Mouse (Mus musculus) hindbrain, embryonic 14.5 days (tissue): Measurements from ENCODE around the gene Plcl2. TPM values are rescaled to one million over a fixed set of nuclear protein-coding genes. Genes with fewer than 3 reads are reported as not detected.

Experiments used
- ATAC-seq: fragments of 200-750 bp; cut with Nextera tagmentation; 2 replicates; pipeline ENCODE4 v1.8.0; 2017; ENCODE audit warnings: moderate number of reproducible peaks, mild to moderate bottlenecking, moderate TSS enrichment, moderate library complexity; ENCODE audit not compliant: low FRiP score
- DNase-seq: peaks from one replicate; pipeline ENCODE4 v3.0.0-alpha.2; 2015; ENCODE audit warnings: low spot score
- H3K27ac ChIP-seq: fragments of 300-500 bp; sonication (generic); 2 replicates; pipeline ENCODE4 v1.5.1; 2014; ENCODE audit warnings: mild to moderate bottlenecking, moderate library complexity
- H3K27me3 ChIP-seq: fragments of 300-500 bp; sonication (generic); 2 replicates; pipeline ENCODE4 v1.6.1; 2014; ENCODE audit warnings: mild to moderate bottlenecking, low read length, mixed read lengths; ENCODE audit not compliant: control insufficient read depth, insufficient read depth
- H3K36me3 ChIP-seq: fragments of 300-500 bp; sonication (generic); replicated peaks from 2 replicates; pipeline ENCODE4 v1.6.1; 2014; ENCODE audit not compliant: control insufficient read depth, insufficient read depth
- H3K4me1 ChIP-seq: fragments of 300-500 bp; sonication (generic); replicated peaks from 2 replicates; pipeline ENCODE4 v1.6.1; 2014; ENCODE audit warnings: antibody characterized with exemption, low read length, mixed read lengths; ENCODE audit not compliant: control insufficient read depth, insufficient read depth
- H3K4me2 ChIP-seq: fragments of 300-500 bp; sonication (generic); replicated peaks from 2 replicates; pipeline ENCODE4 v1.6.1; 2014; ENCODE audit warnings: mild to moderate bottlenecking, moderate library complexity
- H3K4me3 ChIP-seq: fragments of 300-500 bp; sonication (generic); replicated peaks from 2 replicates; pipeline ENCODE4 v1.5.1; 2014; ENCODE audit warnings: mild to moderate bottlenecking, low read length
- H3K9ac ChIP-seq: fragments of 300-500 bp; sonication (generic); 2 replicates; pipeline ENCODE4 v1.6.1; 2014
- H3K9me3 ChIP-seq: fragments of 300-500 bp; sonication (generic); 2 replicates; pipeline ENCODE4 v1.6.1; 2016; ENCODE audit warnings: low read length; ENCODE audit not compliant: control insufficient read depth
- WGBS: fragments of 180-500 bp; shearing (Covaris S2); extraction: QIAGEN DNeasy Blood & Tissue Kit; methylation state at CpG from one replicate; pipeline ENCODE4 v1.1.7; 2014; 5-methylcytosine and 5-hydroxymethylcytosine counted together
- polyA plus RNA-seq: library from polyadenylated mRNA; unstranded; fragments of >200 nt; fragmentation: Nextera tagmentation; extraction: Ambion mirVana; gene quantifications from 2 replicates; pipeline ENCODE4 v1.2.1, GENCODE M21; 2014

Gene Plcl2
- polyA plus RNA-seq, 1 experiment from 2014 or later: 14.6 TPM

- DNase-seq: peak; percentile 63
- ATAC-seq: peak; percentile 84
These were observed 390 bp upstream of the Plcl2 start for GRCm38 (mm10) chr17:50508775-50509250.

DNA sequence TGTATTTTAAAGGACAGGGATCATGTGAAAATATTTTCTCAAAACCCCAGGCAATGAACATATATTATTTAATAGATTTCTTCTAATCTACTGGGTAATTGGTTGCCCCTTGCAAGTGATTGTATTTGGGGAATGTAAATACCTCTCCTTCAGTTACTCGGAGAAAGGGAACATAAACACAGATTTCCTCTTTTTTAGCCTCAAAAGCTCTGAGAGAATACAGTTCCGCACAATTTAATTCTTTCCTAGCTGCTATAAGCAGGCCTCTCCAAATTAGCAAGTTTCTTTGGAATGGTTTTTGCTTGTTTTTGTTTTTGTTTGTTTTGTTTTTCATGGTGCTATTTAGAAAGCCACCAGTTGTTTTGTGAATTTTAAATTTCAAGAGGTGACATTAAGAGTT is 1.1 kb downstream of the Plcl2 start:
- Histone ChIP-seq H3K9ac (peak overlapping the region; percentile 97), H3K36me3 (no peaks in the 10 kb centered on the region), H3K27ac (peak overlapping the region; percentile 95), H3K4me2 (peak overlapping the region; percentile 72), H3K27me3 (no peaks in the 10 kb centered on the region), H3K4me1 (peaks cover 27% of the 10 kb centered on the region), H3K4me3 (peak overlapping the region; percentile 97), H3K9me3 (no peaks in the 10 kb centered on the region)
- WGBS: 62% methylated on average over 2 of the region's 2 CpGs
- no peak for DNase-seq
- no peak for ATAC-seq

More at GRCm38 (mm10) chr17:50508775-50509250, 390 bp upstream of the Plcl2 start:
- Histone ChIP-seq H3K9ac (peak overlapping the region; percentile 97), H3K27me3 (no peaks in the 10 kb centered on the region), H3K4me2 (peak overlapping the region; percentile 72), H3K36me3 (no peaks in the 10 kb centered on the region), H3K4me1 (peaks cover 27% of the 10 kb centered on the region), H3K4me3 (peak overlapping the region; percentile 97), H3K27ac (peak overlapping the region; percentile 95), H3K9me3 (no peaks in the 10 kb centered on the region)
- WGBS: under 1% methylated on average over 48 of the region's 72 CpGs

DNA sequence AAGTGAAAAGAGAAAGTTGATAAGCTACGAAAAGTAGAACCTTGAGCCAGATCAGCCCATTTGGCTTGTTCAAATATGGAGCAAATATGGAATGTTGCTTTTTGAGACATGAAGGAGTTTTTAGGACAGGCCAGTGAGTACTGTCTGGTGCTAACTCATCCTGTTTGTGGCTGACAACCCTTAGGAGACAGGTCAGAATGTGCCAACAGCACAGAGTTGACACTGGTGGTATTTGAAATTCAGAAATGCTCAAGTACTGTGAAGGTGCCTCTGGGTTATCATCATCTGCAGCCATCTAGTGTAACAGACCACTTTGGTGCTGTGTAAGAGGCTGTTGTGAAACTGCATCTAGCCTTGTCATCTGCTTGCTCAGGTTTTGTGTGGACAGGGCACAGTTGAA is 1.5 kb downstream of the Plcl2 start:
- DNase-seq (no peak), ATAC-seq (no peak)
- Histone ChIP-seq H3K27me3 (no peaks in the 10 kb centered on the region), H3K4me2 (peak overlapping the region; percentile 72), H3K9me3 (no peaks in the 10 kb centered on the region), H3K9ac (peak overlapping the region; percentile 97; the same call in 1 of the 2 replicates), H3K4me3 (peak overlapping the region; percentile 97), H3K36me3 (no peaks in the 10 kb centered on the region), H3K4me1 (peaks cover 27% of the 10 kb centered on the region), H3K27ac (no peak overlapping the region)
- 98% methylated on average over 1 of the region's 1 CpGs for WGBS

- WGBS: 87% methylated on average over 5 of the region's 5 CpGs
- Histone ChIP-seq H3K4me3 (no peak overlapping the region), H3K4me2 (no peak overlapping the region), H3K9me3 (no peaks in the 10 kb centered on the region), H3K4me1 (peaks cover 27% of the 10 kb centered on the region), H3K9ac (no peak overlapping the region), H3K27ac (no peak overlapping the region), H3K36me3 (no peaks in the 10 kb centered on the region), H3K27me3 (no peaks in the 10 kb centered on the region)
- ATAC-seq (no peak), DNase-seq (no peak)
These were observed 3.0 kb downstream of the Plcl2 start for GRCm38 (mm10) chr17:50512222-50512621.

- ATAC-seq (no peak), DNase-seq (no peak)
- Histone ChIP-seq H3K4me2 (no peak overlapping the region), H3K27ac (no peak overlapping the region), H3K4me1 (peaks cover 27% of the 10 kb centered on the region), H3K9ac (no peak overlapping the region), H3K27me3 (no peaks in the 10 kb centered on the region), H3K9me3 (no peaks in the 10 kb centered on the region), H3K4me3 (no peak overlapping the region), H3K36me3 (no peaks in the 10 kb centered on the region)
- 93% methylated on average over 7 of the region's 7 CpGs for WGBS
These were observed 3.6 kb downstream of the Plcl2 start for GRCm38 (mm10) chr17:50512841-50513240.

DNA sequence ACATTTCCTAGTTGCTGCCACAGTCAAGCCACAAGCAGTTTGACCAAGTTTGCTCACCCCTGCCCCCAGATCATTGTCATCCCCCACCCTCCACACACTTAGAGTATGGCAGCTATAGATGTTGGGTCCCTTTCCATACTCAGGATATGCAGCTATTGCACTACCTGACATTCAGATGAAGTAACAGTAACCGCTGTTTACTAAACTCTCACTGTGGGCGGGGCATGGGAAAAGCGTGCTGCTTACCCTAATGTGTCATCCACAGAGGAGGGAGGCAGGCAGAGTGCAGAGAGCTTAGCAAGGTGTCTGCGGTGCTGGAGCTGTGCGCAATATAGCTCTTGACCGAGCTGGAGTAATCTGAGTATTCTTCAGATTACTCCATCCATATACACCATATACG is 4.2 kb downstream of the Plcl2 start:
- no peak overlapping the region for H3K9ac ChIP-seq
- no peaks in the 10 kb centered on the region for H3K9me3 ChIP-seq
- DNase-seq (no peak), ATAC-seq (no peak)
- H3K4me3 ChIP-seq: no peak overlapping the region
- no peak overlapping the region for H3K27ac ChIP-seq
- H3K36me3 ChIP-seq: no peaks in the 10 kb centered on the region
- no peak overlapping the region for H3K4me2 ChIP-seq
- 96% methylated on average over 7 of the region's 7 CpGs for WGBS
- peaks cover 27% of the 10 kb centered on the region for H3K4me1 ChIP-seq
- H3K27me3 ChIP-seq: no peaks in the 10 kb centered on the region

- WGBS: 87% methylated on average over 7 of the region's 7 CpGs
- no peaks in the 10 kb centered on the region for H3K27me3 ChIP-seq
- no peak overlapping the region for H3K4me2 ChIP-seq
- no peaks in the 10 kb centered on the region for H3K36me3 ChIP-seq
- H3K4me1 ChIP-seq: peaks cover 27% of the 10 kb centered on the region
- H3K27ac ChIP-seq: no peak overlapping the region
- ATAC-seq (no peak), DNase-seq (no peak)
- no peak overlapping the region for H3K4me3 ChIP-seq
- H3K9me3 ChIP-seq: no peaks in the 10 kb centered on the region
- no peak overlapping the region for H3K9ac ChIP-seq
These were observed 4.8 kb downstream of the Plcl2 start for GRCm38 (mm10) chr17:50514012-50514411.

DNA sequence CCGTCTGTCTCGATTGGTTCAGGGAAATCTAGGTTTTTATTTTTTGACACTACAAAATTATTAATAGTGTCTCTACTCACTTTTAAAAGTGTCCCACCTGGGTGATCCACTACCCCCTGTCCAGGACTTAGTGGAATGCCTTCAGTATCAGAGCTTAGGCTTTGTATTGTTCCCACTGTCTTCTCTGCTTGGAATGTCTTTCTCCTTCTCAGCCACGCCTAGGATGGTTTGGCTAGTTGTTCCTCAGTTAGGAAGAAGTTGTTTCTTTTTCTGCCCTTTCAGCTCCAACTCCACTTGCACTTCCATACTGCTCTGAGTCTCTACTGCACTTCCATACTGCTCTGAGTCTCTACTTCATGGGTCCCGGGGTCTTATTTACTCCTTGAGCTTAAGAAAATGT is 6.7 kb downstream of the Plcl2 start:
- Histone ChIP-seq H3K4me3 (no peak overlapping the region), H3K9ac (no peak overlapping the region), H3K4me1 (peaks cover 17% of the 10 kb centered on the region), H3K27ac (no peak overlapping the region), H3K9me3 (no peaks in the 10 kb centered on the region), H3K36me3 (no peaks in the 10 kb centered on the region), H3K27me3 (no peaks in the 10 kb centered on the region), H3K4me2 (no peak overlapping the region)
- WGBS: 87% methylated on average over 4 of the region's 4 CpGs
- no peak for DNase-seq
- ATAC-seq: no peak

- Histone ChIP-seq H3K27ac (no peak overlapping the region), H3K4me1 (no peaks in the 10 kb centered on the region), H3K9me3 (no peaks in the 10 kb centered on the region), H3K36me3 (no peaks in the 10 kb centered on the region), H3K4me2 (no peak overlapping the region), H3K4me3 (no peak overlapping the region), H3K9ac (no peak overlapping the region), H3K27me3 (no peaks in the 10 kb centered on the region)
- no peak for DNase-seq
- whole genome bisulfite sequencing: 76% methylated on average over 6 of the region's 6 CpGs
- no peak for ATAC-seq
These were observed 8.7 kb downstream of the Plcl2 start for GRCm38 (mm10) chr17:50517781-50518415.

GRCm38 (mm10) chr17:50519588-50519987 is 10.4 kb downstream of the Plcl2 start:
- Histone ChIP-seq H3K9ac (no peak overlapping the region), H3K4me2 (no peak overlapping the region), H3K4me1 (no peaks in the 10 kb centered on the region), H3K27ac (no peak overlapping the region), H3K9me3 (no peaks in the 10 kb centered on the region), H3K4me3 (no peak overlapping the region), H3K27me3 (no peaks in the 10 kb centered on the region), H3K36me3 (no peaks in the 10 kb centered on the region)
- DNase-seq: no peak
- WGBS: 82% methylated on average over 5 of the region's 5 CpGs
- ATAC-seq: no peak
